Mouse (Mus musculus): Measurements from ENCODE around the gene Surf6.
"Not testable (repeated sequence)": the region's sequence is repeated elsewhere in the genome, so short reads cannot be mapped to it uniquely, and the experiment has no call there.

Gene Surf6

GRCm38 (mm10) chr2:26913416-26914147 lies 10.9 kb upstream of the Surf6 start:
- no peak for DNase-seq (ENCODE audit: low spot score in 2 of 2)

DNA sequence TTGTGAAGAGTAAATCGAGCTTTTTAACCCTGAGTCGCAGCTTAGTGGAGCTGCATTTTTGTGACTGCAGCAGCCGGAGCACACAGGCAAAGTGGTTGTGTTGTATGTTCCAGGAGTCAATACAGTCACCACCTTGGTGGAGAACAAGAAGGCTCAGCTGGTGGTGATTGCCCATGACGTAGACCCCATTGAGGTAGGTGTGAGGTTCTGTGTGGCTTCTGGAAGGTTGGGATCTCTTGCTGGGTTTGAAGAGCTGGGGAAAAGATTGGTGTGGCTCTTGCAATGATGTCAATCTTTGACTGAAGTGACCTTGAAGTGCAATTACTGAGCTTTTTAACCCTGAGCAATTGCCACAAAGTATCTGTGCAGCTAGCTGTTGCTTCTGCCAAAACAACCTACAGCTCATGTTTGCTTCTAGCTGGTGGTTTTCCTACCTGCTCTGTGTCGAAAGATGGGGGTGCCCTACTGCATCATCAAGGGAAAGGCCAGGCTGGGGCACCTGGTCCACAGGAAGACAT lies 9.6 kb upstream of the Surf6 start:
- DNase-seq (ENCODE audit: low spot score in 2 of 2): no peak

DNA sequence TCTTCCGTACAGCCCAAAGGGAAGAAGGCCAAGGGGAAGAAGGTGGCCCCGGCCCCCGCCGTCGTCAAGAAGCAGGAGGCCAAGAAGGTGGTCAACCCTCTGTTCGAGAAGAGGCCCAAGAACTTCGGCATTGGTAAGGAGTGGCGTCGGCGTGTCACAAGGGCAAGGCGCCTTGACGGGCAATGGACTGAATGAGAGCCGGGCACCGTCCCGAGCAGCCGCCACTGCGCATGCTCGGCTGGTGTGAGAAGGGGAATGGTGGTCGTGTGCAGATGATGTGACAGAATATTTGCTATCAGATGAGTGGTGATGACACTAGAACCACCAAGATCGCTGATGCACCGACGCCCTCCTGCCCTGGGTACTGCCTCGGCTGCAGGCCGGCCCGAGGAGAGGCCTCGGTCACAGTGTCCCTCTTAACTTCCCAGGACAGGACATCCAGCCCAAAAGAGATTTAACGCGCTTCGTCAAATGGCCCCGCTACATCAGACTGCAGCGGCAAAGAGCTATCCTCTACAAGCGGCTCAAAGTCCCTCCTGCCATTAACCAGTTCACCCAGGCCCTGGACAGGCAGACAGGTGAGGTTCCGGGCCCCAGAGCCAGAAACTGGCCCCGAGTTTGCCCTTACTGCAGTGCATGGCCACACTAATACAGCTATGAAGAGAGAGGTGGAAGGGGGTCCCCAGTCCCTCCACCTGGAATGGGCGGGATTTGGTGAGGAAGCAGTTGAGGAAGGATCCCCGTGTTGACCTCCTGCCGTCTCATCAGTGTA lies 8.5 kb upstream of the Surf6 start:
- DNase-seq (ENCODE audit: low spot score in 2 of 2): peak in 1 of 2 experiments; percentile 41

DNA sequence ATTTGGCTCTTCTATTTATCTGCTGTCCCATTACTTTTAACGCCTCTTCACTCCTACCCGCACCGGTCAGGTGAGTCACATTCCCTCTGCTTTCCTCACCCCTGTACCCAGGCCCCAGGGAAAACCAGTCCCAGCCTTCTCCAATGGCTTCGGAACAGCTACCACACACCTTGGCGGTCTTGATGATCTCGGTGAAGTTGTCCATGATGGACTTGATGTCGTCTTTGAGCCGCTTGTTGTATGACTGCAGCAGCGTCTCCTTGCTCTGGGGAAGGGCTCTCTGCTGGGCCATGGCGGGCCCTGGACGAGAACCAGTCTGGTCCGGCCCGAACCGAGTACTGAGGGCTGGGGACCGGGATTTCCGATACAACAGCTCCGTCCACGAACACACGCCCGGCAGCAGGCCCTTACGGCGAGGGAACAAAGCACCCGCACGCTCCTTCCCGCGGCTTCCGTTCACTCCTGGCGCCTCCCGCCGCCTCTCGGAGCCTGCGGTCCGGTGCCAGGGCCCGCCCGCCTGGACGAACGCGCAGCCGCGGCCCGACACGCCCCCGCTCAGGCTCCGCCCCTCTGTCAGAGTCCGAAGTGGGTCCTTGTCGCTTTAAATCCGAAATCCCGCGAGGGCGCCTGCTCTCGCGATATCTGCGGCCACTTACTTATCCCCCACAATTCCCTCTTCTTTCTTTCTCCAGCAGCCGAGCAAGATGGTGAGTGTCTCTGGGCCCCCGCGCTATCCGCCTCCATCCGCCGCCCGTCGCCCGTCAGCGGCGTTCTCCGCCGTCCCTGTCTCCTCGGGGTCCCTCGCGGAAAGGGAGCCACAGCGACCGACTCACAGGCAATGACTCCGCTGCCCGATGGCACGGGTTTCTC lies 7.7 kb upstream of the Surf6 start, which contains the start of the genes Med22 and Rpl7a:
Gene Med22 (minus strand): TSS at position 554 of the 870 bp plus-strand sequence.
Gene Rpl7a (plus strand): TSS at position 641 of the 870 bp plus-strand sequence.
- DNase-seq (ENCODE audit: low spot score in 2 of 2): peak; percentile 100

DNA sequence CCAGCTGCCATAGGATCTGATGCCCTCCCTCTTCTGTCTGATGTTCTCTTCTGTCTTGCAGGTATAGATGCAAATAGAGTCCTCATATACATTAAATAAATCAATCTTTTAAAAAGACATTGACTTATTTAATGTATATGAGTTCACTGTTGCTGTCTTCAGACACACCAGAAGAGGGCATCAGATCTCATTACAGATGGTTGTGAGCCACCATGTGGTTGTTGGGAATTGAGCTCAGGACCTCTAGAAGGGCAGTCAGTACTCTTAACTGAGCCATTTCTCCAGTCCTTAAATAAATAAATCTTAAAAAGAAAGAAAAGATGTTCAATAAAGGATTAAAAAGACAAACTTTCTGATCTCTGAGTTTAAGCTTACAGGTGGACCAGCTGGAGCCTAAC lies 6.7 kb upstream of the Surf6 start:
- DNase-seq (ENCODE audit: low spot score in 2 of 2): no peak

- DNase-seq (ENCODE audit: low spot score in 2 of 2): no peak
Measured at GRCm38 (mm10) chr2:26908710-26909386, 6.2 kb upstream of the Surf6 start.

DNA sequence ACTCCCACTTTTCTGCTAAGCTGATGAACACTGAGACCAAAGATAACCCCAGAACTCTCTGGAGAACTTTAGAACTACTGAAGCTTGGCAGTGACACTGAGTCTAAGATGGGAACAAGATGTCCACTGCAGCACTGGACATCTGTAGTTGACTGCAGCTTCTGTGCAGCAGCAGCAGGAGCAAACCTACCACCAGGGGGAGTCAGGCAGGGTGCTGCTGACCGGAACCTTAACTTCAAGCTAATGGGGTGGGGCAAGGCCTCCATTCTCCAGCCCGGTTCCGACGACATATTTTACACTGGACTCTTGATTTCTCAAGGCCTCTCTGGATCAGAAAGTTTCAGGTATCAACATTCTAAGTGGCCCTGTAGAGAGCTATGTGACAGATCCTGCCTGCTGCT lies 4.4 kb upstream of the Surf6 start:
- peak in 1 of 2 experiments; percentile 35 for DNase-seq (ENCODE audit: low spot score in 2 of 2)

DNA sequence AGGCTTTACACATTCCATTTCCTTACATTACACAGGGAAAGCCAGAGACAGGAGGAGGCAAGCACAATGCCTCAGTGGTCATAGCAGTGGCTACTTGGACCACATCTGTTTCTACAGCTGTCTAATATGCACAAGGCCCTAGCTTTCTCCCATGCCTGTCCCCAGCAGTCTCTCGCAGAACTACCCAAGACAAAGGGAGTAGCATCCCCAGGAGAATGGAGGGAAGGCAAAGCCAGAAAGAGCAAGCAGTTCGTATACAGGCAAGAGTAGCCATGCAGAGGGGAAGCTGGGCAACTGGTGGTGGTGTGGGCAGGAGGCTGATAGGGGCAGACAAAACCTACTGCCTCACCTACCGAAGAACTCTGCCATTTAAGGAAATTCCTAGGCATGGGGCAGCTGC lies 3.8 kb upstream of the Surf6 start:
- no peak for DNase-seq (ENCODE audit: low spot score in 2 of 2)

- no peak for DNase-seq (ENCODE audit: low spot score in 2 of 2)
Measured at GRCm38 (mm10) chr2:26905936-26906335, 3.3 kb upstream of the Surf6 start.

DNA sequence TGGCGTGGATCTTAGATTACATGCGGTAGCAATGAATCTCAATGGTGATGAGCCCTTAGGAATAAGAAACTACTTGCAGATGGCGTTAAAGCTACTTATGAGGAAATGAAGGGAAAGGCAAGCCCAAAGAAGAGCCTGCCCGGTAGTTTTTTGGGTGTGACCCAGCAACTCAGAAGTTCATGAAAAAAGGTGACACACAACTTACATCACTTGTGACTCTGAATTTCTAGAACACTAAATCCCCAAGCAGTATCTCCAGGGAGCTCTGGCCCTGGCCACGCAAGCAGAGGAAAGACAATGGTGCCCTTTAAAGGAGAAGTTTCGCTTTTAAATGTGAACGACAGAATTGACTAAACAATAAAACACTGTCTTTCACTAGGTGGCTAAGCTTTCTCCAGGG lies 632 bp upstream of the Surf6 start:
- no peak for DNase-seq (ENCODE audit: low spot score in 2 of 2)

DNA sequence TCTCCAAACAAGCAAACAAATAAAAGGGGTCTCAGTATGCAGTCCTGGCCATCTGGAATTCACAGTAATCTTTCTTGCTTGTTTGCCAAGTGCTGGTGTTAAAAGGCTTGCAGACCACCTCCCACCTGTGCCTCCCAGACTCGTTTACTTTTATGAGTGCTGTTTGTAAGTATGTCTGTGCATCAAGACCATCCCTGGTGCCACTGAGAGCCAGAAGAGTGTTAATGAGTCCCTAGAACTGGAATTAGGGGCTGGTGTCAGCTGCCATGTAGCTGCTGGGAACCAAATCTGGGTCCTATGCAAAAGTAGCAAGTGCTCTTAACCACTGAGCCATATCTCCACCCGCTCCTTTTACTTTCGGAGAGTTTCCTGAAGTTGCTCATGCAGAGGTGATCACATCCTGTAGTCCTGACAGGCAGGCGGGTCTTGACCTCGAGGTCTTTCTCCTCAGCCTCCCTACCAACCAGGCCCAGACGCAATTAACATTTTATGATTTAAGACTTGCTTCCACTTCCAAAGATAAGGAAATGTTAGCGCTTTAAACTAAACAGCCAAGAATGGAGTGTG lies 762 bp downstream of the Surf6 start:
- no peak for DNase-seq (ENCODE audit: low spot score in 2 of 2)

DNA sequence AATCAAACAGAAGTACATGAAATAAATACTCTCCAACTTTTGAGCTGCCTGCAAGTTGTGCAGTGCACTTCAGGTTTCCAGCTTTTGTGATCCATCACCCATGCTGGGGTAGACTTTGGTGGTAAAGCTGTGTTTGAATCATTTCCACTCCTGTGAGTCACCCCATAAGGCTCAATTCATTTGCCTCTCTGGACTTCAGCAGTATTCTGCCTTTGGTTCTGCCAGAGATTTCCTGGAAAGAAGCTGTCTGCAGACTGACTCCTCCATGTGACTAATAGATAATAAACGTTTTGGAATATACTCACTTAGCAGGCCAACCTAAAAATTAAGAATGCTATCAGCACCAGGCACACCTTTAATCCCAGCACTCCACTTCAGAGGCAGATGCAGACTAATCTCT lies 1.9 kb downstream of the Surf6 start:
- DNase-seq (ENCODE audit: low spot score in 2 of 2): no peak

DNA sequence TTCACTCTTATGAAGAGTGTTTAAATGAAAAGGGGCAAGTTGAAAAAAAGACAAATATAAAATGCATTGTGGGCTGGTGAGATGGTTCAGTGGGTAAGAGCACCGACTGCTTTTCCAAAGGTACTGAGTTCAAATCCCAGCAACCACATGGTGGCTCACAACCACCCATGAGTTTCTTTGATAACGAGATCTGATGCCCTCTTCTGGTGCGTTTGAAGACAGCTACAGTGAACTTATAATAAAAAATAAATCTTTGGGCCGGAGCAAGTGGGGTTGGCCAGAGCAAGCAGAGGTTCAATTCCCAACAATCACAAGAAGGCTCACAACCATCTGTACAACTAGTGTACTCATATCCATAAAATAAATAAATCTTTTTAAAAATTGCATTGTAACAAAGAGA lies 6.8 kb downstream of the Surf6 start:
- DNase-seq (ENCODE audit: low spot score in 2 of 2): no peak

GRCm38 (mm10) chr2:26886170-26886569 lies 16.5 kb downstream of the Surf6 start:
- not testable (repeated sequence) for DNase-seq (ENCODE audit: low spot score in 2 of 2)

DNA sequence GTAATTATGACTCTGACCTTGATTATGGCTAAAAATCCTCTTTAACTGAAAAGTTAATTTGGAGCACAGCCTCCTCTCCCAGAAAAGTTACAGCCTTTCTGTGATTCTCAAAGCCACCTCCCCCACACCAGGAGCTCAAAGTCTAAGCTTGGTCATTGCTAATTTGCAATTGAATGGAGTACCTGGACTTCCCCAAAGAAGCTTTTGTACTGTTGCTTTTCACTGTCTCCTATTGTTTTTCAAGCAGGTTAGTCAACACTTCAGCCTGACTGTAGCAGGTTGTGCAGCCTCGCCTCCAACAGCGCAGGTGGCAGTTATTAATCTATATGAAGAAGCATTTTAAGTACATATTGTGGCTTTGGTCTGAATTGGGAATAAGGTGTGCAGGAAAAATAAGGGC lies 17.1 kb downstream of the Surf6 start:
- not testable (repeated sequence) for DNase-seq (ENCODE audit: low spot score in 2 of 2)

DNA sequence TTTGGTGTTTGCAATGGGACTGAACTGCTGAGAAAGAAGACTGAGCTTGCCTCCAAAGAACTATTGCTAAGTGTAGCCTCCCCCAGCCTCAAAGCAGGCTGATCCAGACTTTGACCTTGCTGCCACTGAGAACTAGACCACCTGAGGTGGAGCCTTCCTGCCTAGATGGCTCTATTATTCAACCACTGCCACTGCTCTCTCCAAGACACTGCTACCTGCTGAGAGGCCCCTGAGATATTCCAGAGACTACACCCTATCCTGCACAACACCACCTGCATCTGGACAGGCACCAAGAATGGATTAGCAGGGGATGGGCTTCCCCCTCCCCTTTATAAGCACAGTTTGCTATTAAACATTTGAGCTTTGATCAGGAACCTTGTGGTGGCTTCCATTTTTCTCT lies 24.1 kb downstream of the Surf6 start:
- DNase-seq (ENCODE audit: low spot score in 2 of 2): no peak

GRCm38 (mm10) chr2:26870666-26871065 lies 32.0 kb downstream of the Surf6 start:
- no peak for DNase-seq (ENCODE audit: low spot score in 2 of 2)

- no peak for DNase-seq (ENCODE audit: low spot score in 2 of 2)
Measured at GRCm38 (mm10) chr2:26864879-26865278, 37.8 kb downstream of the Surf6 start, which contains the start of gene Abo. Gene Abo (minus strand): TSS chr2:26864979.

GRCm38 (mm10) chr2:26862856-26863255 lies 39.8 kb downstream of the Surf6 start:
- no peak for DNase-seq (ENCODE audit: low spot score in 2 of 2)

- no peak for DNase-seq (ENCODE audit: low spot score in 2 of 2)
Measured at GRCm38 (mm10) chr2:26847706-26848105, 55.0 kb downstream of the Surf6 start.

Data from spleen, postnatal 14 days (tissue).